Mouse (Mus musculus) right cerebral cortex, postnatal 25 days (tissue): Measurements from ENCODE around the gene Nat9.
A peak's percentile ranks its signal among the peaks of the same experiment; 100 is the strongest.

Experiments
- DNase-seq: peaks from one replicate; pipeline ENCODE4 v3.0.0; 2022

Nat9 gene

DNA sequence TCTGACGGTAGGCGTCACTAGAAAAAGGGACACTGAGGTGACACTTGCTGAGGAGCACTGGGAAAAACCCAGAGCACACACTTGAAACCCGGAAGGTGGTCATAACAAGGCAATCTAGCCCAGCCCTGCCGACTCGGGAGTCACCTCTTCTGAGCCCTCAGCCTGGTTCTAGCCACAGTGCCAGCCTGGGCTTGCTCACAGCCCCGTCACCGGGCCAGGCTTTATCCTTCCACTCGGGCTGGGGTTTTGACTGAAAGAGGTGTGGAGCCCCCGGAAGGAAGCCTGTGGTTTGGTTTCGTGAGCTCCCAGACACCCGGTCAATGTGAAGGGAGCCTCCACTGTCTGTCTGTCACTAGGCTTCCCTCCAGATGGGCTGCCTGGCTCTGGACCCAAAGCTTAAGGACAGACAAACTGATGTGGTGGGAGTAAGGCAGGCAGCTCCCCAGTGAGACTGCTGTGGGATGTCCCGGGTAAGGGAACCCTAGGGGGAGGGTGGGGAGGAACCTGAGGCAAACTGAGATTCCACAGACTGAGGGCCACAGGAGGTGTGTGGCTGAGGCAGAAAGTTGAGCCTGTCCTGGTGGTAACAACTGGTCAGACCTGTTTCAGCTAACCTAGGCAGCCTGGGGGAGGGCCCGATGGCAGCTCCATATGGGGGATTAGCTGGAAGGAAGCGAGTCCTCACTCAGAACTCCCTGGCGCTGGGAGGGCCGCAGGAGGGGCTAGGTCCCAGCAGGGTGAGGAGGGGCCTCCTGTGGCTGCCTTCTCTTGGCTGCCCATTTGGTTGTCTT is 13.9 kb downstream of the Nat9 start:
- no peak for DNase-seq

DNA sequence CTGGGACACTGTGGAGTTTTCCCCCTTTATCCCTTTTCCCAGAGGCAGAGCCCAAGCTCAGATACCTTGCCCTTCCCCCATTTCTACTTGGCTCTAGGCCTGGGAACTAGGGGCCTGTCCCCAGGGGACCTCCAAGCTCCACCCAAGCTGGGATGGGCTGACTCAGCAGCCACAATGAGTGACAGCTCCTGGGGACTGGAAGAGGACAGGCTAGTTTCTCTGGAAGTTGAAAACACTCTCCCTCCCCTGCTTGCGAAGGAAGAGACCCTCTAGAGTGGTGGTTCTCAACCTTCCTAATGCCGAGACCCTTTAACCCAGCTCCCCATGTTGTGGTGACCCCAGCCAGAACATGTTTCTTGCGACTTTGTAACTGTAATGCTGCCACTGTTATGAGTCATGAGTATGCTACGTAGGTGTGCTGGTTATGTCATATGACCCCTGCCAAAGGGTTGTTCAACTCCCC is 14.8 kb downstream of the Nat9 start:
- no peak for DNase-seq

DNA sequence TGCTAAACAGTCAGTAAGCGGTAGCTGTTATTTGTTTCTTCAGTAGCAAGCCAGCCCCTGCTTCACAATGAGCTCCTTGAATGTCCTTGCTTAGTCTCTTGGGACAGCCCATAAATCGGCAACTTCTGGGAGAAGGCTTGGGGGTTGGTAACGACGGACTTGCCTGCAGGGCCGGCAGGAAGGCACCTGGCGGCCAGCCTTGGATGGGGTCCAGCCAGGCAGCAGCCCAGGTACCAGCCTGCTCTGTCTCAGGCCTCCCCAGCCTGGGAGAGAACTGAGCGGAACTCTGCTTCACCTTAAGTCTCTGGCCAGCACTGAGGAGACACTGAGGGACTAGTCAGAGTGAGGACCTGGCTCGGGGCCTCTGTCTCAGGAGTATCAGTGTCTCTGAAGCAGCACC is 16.5 kb downstream of the Nat9 start:
- DNase-seq, result no peak

DNA sequence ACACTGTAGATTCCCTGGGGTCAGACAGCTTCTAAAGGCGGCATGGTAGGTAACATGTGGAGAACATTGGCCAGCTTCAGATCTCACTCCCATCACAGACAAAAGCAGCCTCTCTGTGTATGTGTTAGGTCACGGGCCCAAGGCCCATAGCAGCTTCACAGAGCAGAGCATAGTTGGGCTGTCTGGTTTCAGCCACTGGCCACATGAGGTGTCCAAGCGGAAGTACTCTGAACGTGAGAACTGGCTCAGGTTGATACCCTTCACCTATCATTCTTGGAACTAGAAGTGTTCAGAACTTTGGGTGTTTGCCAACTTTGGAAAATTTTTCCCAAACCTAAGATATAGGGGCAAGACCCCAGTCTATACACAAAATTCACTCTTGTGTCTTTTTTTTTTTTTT is 18.2 kb downstream of the Nat9 start:
- no peak for DNase-seq

DNA sequence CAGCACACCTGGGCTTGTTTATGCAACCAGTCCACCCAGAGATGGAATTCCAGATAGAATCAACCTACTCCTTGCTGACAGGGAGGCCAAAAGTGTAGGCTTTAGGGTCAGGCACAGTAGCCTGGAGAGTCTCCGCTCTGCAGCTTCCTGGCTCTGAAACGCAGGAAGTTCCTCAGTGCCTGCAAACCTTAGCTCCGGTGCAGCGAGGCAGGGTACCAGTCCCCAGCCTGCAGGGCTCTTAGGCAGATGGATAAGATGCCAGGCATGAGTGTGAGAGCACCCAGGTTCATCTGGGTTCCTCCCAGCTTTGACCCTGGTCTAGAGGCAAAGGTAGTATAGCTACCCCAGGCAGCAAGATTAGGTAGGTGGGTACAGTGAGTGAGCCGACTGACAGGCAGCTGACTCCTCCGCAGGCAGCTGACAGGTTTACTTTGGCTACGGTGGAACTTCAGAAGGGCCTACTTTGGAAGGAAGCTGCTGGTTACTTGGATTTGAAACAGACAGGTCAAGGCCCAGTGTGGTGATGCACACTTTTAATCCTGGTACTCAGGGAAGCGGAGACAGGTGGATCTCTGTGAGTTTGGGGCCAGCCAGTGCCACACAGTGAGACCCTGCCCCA is 19.9 kb downstream of the Nat9 start:
- no peak for DNase-seq

DNA sequence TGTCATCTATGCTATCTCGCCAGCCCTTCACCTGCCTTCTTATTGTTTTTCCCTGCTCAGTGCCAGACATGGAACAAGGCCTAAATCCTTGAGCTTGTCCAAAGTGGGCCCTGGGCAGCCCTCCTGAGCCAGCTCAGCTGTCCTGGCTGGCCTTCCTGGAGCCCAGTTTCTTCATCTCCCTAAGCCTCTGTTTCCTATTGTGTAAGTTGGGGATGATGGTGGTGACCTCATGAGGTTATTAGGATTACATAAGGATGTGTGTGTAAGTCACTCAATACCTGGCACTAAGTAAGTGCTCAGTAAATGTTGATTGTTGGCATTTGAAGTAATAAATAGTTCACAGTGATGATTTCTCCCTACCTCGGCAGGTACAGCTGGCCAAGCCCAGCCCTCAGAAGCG is 20.9 kb downstream of the Nat9 start:
- DNase-seq, result no peak

DNA sequence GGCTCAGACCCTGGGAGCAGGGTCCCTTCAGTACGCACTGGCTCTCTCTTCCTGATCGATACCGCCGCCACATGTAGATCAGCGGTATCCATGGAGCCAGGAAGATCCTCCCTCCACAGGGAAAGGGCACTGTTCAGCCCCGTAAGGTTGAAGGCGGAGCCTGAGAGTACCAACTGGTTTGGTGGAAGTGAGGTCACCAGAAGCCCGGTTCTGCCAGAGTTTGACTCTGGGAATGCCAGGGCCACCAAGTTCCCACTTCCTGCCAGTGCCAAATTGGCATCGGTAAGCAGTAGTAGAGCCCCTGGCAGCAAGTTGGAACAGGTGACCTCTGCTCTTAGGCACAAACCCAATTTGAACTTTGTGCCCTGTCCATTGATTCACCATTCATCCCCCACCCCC is 22.7 kb downstream of the Nat9 start:
- DNase-seq, result no peak

DNA sequence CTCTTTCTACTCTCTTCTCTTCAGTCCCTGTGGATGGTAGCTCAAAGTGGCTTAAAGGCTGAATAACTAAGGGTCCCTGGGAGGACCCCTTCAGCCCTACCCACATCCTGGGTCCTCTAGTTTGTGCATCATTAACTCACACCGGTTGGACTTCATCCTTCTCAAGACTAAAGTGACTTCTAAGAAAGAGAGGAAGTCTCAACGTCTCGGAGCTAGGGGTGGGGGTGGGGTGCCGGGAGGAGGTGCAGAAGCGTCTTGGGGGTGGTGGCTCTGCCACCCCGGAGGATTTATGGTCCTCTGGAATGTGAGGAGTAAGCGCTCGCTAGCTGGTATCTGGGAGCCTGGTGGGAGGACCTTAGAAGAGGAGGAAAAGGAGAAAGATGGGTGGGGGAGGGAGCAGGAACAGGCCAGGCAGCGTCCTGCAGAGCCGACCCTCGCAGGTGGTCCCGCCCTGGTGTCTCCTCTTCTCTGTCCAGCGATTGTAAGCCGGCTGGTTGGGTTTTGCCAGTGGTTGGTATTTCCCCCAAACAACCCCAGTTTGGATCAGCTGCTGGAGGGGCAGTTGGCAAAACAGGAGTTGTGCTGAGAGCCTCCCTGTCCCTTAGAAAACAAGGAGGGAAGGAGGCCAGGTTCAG is 23.2 kb downstream of the Nat9 start:
- no peak for DNase-seq

DNA sequence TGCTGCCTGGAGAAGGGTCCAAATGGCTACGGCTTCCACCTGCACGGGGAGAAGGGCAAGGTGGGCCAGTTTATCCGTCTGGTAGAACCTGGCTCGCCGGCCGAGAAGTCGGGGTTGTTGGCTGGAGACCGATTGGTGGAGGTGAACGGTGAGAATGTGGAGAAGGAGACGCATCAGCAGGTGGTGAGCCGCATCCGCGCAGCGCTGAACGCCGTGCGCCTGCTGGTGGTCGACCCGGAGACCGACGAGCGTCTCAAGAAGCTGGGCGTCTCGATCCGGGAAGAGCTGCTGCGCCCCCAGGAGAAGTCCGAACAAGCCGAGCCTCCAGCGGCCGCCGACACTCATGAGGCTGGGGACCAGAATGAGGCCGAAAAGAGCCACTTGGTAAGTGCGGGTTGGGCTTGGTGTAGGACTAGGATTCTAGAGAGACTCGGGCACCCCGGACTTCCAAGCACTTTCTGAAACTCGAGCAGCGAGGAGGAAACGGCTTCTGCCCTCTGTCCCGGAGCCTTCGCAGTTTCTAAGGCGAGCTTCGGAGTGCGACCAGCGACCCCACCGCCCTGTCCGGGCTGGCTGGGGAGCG is 24.0 kb downstream of the Nat9 start:
- no peak for DNase-seq

DNA sequence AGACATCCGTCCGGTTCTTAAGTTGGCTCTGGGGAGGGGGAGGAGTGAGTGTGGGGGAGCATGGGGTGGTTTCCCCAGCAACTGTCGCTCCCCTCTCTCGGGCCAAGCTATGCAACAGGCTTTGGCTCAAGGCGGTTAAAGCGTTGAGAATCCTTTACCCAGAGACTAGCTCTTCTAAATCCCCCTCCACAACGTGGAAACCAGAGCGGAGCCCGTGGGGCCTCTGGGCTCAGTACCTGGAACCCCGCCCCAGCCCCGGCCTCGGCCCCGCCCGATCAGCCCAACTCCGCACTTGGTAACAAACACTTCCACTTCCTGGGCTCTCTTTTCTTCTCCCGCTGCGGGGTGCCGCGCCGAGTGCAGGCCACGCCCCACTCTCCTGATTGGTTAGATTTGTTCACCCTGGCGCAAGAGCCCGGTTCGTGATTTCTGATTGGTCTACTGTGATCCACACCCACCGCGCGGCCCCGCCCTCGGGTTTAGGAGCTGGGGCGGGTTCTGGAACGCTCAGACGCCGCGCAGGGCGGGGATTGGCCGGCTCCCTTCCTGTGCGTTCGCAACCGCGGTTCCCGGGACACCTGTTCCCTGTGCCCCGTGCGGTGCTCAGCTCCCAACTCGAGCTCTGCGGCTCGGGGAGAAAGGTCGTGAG is 24.7 kb downstream of the Nat9 start, which contains the start of gene Slc9a3r1:
Slc9a3r1 (plus strand) TSS at position 510 of the 649 bp plus-strand sequence.
- DNase-seq, result peak; percentile 88

DNA sequence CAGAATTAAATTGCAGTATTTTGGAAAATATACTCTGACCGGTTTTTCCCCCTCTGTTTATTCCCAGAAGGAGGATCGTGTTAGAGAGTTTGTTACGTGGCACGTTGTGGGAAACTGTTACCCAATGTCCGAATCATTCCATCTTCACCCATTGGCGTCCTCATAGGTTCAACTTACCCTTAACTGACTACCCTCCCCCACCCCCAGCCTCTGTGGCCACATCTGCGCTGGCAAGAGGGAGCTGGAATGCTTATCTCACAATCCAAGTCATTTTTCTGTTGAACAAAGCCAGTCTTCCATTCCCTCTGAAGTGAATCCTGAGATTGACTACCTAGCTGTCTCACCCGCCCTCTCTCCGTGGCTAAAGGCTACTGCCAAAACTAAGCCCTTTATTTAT is 25.5 kb downstream of the Nat9 start:
- DNase-seq, result no peak

DNA sequence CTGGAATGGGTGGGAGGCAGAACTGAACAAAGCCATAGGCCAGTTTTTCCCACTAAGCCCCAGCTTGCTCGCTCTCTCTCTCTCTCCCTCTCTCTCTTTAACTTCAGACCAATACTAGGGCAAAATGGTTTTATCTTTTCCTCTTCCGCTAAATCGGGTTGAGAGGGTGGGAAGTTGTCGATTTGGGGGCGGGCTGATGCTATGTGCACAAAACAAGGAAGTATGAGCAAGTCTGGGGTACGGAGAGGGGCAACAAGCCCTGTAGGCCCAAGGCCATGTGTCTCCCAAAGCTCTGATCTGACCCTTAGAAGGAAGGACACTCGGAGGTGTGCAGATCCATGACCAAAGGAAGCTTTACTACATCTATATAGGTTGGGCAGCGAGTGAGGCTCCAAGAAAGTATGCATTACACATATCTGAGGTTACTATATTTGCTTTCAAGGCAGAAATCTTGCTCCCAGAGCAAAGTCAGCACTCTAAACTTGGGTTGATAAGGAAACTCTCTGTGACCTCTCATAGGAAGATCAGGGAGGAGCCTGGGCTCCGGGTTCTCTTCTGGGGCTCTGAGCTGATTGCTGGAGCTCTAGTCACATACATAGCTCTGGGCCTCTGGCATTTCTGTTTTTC is 26.0 kb downstream of the Nat9 start:
- DNase-seq, result no peak

DNA sequence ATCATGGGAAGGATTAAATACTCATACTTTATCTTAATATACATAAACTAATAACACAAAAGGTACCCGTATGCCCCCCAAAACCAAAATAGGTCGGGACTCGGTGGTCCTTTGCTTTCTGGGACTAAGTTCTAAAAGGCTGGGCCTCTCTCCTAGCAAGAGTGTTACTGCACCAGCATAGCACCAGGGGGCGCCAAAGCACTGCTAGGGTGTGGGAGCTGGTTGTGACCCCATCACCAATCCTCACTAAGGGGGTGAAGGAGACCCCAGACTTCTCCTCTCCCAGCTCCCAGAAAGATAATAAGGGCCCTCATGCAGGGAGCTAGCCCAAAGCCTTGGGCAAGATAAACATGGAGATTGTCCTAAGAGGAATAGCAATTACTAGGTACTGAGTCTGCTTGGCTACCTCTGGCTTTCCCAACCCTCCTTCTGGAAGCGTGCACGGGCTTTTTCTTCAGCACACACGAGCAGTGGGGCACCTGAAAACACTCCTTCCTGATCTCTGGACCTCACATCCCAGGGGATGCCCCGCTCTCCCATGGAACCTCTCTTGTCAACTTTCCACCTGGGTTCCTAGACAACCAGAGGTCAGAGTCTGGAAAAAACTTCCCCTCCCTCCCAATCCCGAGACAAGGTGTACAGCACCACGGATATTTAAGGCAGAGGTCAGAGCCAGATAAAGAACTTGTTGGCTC is 26.6 kb downstream of the Nat9 start:
- no peak for DNase-seq

DNA sequence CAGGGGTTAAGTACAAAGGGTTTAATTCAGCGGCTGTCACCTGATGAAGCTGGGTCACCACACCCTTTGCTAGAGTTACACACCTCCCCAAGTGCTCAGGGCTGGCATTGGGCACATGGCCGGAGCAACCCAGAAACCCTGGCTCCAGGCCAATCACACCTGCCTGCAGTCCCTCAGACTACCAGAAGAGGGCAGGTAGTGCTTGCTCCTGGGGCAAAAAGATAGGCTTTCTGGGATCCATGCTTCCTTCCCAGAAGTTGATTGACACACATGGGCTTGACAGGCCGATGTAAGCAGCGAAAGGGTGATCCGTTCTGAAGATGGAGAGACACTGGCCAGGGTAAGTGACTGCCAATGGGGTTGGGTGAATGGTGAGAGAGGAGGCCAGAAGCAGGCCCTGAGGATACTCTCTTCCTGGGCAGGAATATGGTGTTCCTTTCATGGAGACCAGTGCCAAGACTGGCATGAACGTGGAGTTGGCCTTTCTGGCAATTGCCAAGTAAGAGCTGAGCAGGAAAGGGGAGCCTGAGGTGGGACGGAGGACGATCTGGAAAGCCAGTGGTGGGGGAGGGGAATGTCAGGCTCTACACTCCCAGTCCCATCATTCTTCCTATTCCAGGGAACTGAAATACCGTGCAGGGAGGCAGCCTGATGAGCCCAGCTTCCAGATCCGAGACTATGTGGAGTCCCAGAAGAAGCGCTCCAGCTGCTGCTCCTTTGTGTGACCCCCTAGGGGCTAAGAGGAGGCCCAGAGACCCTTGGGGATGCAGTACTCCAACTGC is 27.5 kb downstream of the Nat9 start:
- DNase-seq, result no peak

DNA sequence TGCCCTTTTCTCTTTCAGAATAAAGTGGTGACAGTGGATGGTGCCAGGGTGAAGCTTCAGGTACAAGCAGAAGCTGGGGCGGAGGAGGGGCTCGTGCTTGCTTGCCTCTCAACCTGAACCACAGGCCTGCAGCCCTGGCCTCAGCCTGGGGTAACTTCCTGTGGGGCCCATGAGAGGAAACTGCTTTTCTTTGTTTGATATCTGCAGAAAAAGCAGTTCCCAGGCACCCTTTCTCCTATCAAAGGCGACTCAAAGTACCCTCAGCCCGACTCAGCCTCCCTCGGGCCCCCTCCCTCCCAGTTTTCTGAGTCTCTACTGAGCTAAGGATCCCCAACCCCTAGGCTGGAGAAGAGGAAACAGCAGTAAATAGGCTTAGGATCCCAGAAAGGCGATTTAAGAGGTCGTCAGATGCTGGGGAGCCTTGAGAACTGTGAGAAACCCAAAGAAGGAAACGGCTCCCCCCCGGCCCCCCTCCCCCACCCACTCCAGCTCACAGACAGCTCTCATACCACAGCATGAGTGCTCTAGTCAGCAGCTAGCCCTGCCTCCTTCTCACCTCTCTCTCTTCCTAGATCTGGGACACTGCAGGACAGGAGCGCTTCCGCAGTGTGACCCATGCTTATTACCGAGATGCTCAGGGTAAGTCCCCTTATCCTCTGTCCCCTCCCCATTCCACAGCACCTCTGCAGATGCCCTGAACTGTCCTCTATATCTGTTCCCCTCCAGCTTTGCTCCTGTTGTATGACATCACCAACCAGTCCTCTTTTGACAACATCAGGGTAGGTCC is 29.5 kb downstream of the Nat9 start:
- DNase-seq, result no peak

DNA sequence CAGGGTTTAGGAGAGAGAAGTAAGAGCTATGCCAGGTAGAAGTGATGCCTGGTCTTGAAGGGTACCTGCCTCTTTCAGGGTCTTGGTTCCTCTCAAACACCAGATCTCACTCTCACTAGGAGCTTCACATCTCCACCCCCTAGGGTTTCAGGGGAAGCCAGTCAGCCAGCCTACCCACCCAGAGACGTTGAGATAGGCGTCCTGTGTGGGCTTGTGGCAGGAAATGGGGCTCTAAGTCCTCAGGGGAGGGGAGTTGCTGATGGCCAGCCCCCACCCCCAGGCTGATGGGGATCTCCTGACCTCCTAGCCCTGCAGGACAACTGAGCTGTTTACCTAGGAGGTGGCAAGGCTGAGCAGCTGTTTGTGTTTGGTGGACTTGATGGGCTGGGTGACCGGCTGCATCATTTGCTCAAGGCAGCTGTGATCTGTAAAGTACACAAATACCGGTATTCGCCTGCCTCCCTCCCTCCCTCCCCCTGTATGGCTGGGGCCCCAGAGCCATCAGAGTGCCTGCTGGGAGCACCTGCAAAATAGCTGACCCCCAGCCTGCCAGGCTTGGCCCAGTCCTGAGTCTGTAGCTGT is 32.5 kb downstream of the Nat9 start:
- no peak for DNase-seq

DNA sequence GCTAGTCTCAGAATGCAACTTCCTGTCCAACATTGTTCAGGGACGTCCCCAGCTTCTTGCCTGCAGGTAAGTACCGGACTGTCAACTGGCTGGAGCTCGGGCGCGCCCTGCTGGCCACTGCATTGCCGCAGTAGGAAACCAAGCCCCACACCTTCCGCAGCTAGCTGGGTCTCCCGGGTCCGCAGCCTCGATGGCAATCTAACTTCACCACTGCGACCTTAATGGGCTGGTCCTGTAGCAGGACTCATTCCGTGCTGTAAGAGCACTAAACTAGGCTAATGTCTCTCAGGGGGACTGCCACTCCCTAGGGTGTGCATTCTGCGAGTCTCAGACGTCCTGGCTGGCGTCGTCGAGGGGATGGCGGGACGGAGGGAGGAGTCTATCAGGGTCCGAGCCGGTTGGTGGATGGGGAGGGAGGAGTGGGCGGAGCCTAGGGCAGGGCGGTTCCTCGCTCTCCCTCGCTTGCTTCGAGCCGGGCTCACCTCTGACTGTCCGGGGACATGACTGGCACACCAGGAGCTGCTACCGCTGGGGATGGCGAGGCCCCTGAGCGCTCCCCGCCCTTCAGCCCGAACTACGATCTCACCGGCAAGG is 33.9 kb downstream of the Nat9 start:
- DNase-seq, result peak; percentile 42

DNA sequence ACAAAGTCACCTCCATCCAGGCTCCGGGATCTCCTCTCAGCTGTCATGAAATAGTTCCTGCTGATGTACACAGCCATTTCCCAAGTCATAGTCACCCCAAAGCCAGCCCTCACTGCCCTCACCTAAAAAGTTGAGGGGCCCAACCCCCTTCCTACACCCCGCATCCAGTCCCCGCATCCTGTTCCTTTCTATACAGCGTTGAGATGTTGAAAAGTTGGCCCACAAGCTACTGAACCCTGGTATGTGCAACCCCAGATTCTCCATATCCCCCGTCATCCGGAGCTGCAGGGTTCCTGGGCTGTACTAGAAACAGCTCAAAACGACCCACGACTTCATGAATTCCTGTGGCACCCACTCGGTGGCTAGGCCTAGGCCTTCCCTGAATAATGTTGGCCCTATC is 34.6 kb downstream of the Nat9 start:
- no peak for DNase-seq

DNA sequence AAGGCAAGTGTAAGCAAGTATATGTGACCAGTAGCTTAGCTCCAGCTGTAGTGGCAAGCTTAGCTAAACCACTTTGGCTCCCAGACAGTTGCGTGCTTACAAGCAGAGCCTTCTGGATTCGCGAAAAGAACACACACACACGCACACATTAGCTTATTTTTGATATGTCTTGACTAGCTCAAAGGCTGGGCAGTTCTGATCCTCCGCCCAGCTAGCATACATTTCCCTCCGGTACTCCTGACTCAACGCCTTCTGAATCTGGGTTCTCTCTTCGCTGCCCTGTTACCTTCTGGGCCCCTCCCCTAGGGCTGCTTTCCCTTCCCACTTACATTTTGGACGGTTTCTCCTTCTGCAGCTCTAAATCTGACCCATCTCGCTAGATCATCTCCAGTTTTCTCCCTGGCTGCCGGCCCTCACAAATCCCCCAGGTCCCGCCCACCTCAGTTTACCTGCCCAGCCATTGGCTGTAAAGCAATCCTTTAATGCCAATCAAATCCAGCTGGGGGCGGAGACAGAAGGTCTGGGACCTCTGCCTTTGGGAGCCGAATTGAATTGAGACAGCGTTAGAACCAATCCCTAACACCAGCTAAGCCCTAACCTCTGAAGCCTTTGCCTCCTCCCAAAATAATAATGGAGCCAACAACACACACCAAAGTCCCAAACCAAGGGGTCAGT is 35.8 kb downstream of the Nat9 start:
- no peak for DNase-seq
